Mouse (Mus musculus) midbrain, embryonic 16.5 days (tissue): Measurements from ENCODE around the gene Kir3dl2. TPM values are rescaled to one million over a fixed set of nuclear protein-coding genes. Genes with fewer than 3 reads are reported as not detected.
"Not testable (repeated sequence)": the region's sequence is repeated elsewhere in the genome, so short reads cannot be mapped to it uniquely, and the experiment has no call there.

Experiments
- ATAC-seq: fragments of 200-750 bp; cut with Nextera tagmentation; 2 replicates; pipeline ENCODE4 v1.8.0; 2017; ENCODE audit warnings: moderate TSS enrichment
- H3K27ac ChIP-seq: fragments of 300-500 bp; sonication (generic); 2 replicates; pipeline ENCODE4 v1.5.1; 2014; ENCODE audit warnings: mild to moderate bottlenecking, low read length, mixed read lengths
- H3K27me3 ChIP-seq: fragments of 300-500 bp; sonication (generic); 2 replicates; pipeline ENCODE4 v1.6.1; 2014; ENCODE audit warnings: low read depth, low read length, mixed read lengths; ENCODE audit not compliant: control insufficient read depth, insufficient read depth
- H3K36me3 ChIP-seq: fragments of 300-500 bp; sonication (generic); 2 replicates; pipeline ENCODE4 v1.6.1; 2014; ENCODE audit warnings: mild to moderate bottlenecking, low read length, moderate library complexity, mixed read lengths; ENCODE audit not compliant: control insufficient read depth, insufficient read depth
- H3K4me1 ChIP-seq: fragments of 300-500 bp; sonication (generic); 2 replicates; pipeline ENCODE4 v1.6.1; 2014; ENCODE audit warnings: mild to moderate bottlenecking, low read length, mixed read lengths; ENCODE audit not compliant: control insufficient read depth, insufficient read depth
- H3K4me2 ChIP-seq: fragments of 300-500 bp; sonication (generic); 2 replicates; pipeline ENCODE4 v1.6.1; 2014; ENCODE audit warnings: mild to moderate bottlenecking, low read length, mixed read lengths
- H3K4me3 ChIP-seq: fragments of 300-500 bp; sonication (generic); 2 replicates; pipeline ENCODE4 v1.5.1; 2014; ENCODE audit warnings: low read depth, mild to moderate bottlenecking, low read length, moderate library complexity, mixed read lengths
- H3K9ac ChIP-seq: fragments of 300-500 bp; sonication (generic); 2 replicates; pipeline ENCODE4 v1.6.1; 2014; ENCODE audit warnings: low read depth, low read length, mixed read lengths
- H3K9me3 ChIP-seq: fragments of 300-500 bp; sonication (generic); replicated peaks from 2 replicates; pipeline ENCODE4 v1.6.1; 2014; ENCODE audit warnings: mild to moderate bottlenecking, low read length, mixed read lengths; ENCODE audit not compliant: control insufficient read depth, poor library complexity, severe bottlenecking
- WGBS: fragments of 180-500 bp; shearing (Covaris S2); extraction: QIAGEN DNeasy Blood & Tissue Kit; methylation state at CpG from one replicate; pipeline ENCODE4 v1.1.7; 2014; 5-methylcytosine and 5-hydroxymethylcytosine counted together
- polyA plus RNA-seq: library from polyadenylated mRNA; unstranded; fragments of >200 nt; fragmentation: Nextera tagmentation; extraction: Ambion mirVana; gene quantifications from 2 replicates; pipeline ENCODE4 v1.2.1, GENCODE M21; 2015

Gene Kir3dl2
- 0.62 TPM in 2 replicates for polyA plus RNA-seq

- H3K4me1 ChIP-seq, H3K27me3 ChIP-seq, H3K36me3 ChIP-seq, H3K9ac ChIP-seq, H3K4me2 ChIP-seq, H3K27ac ChIP-seq, H3K4me3 ChIP-seq, H3K9me3 ChIP-seq: not testable (repeated sequence)
- ATAC-seq, result 0 out of 2 replicates have a peak, but pooled peaks have one; percentile 21
- 60% methylated on average over 1 of the region's 1 CpGs for WGBS
These were observed at the start of gene Kir3dl2 for GRCm38 (mm10) chrX:136543956-136544355. TSS of gene Kir3dl2 (minus strand) at chrX:136544056.

DNA sequence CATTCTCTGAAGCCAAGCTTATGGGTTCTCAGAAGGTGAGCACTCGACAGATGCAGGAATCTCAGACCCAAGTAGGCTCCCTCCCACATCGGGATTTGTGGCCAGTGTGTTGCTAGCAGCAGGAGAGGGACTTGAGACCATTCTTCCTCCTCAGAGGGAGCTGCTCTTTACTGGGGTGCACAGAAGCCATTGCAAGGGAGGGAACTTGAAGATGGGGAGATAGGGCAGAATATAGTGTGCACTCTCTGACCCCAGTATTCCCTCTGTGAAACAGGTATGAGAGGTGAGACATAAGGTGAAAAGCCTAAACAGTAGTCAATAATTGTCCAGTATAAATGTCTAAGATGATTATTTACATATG lies 47.0 kb upstream of the Kir3dl2 start:
- WGBS, result 6% methylated on average over 2 of the region's 2 CpGs

GRCm38 (mm10) chrX:136590199-136590896 lies 46.5 kb upstream of the Kir3dl2 start, which contains the start of gene Tceal3:
TSS of gene Tceal3 (plus strand) at chrX:136590842.
- H3K9ac ChIP-seq, result peak within 1 kb of the TSS; percentile 56
- no peaks in the 10 kb centered on the region for H3K9me3 ChIP-seq
- no peaks in the 10 kb centered on the region for H3K27me3 ChIP-seq
- H3K27ac ChIP-seq, result peak within 1 kb of the TSS; percentile 87
- peak within 1 kb of the TSS; percentile 36 for H3K4me3 ChIP-seq
- 23% methylated on average over 12 of the region's 12 CpGs for WGBS
- peak; percentile 98 for ATAC-seq
- H3K36me3 ChIP-seq, result no peaks in the 10 kb centered on the region
- peak within 1 kb of the TSS; percentile 45 for H3K4me2 ChIP-seq
- H3K4me1 ChIP-seq, result 0 out of 2 replicates have a peak, but pooled peaks cover 2% of the 10 kb centered on the region

More for the DNA sequence above, 47.0 kb upstream of the Kir3dl2 start:
- H3K36me3 ChIP-seq, result no peaks in the 10 kb centered on the region
- peak overlapping the region; percentile 36 for H3K4me3 ChIP-seq
- 0 out of 2 replicates have a peak, but pooled peaks cover 2% of the 10 kb centered on the region for H3K4me1 ChIP-seq
- H3K9ac ChIP-seq, result peak overlapping the region; percentile 56
- H3K4me2 ChIP-seq, result peak overlapping the region; percentile 45
- peak; percentile 83 for ATAC-seq
- peak overlapping the region; percentile 87 for H3K27ac ChIP-seq
- no peaks in the 10 kb centered on the region for H3K27me3 ChIP-seq
- H3K9me3 ChIP-seq, result no peaks in the 10 kb centered on the region

- WGBS, result 88% methylated on average over 1 of the region's 1 CpGs
- Histone ChIP-seq H3K9me3 (no peaks in the 10 kb centered on the region), H3K36me3 (no peaks in the 10 kb centered on the region), H3K4me3 (no peak overlapping the region), H3K27me3 (no peaks in the 10 kb centered on the region), H3K9ac (no peak overlapping the region), H3K4me1 (no peaks in the 10 kb centered on the region), H3K4me2 (no peak overlapping the region), H3K27ac (no peak overlapping the region)
- no peak for ATAC-seq
These were observed 40.8 kb upstream of the Kir3dl2 start for GRCm38 (mm10) chrX:136584617-136585016.

GRCm38 (mm10) chrX:136569094-136569493 lies 25.2 kb upstream of the Kir3dl2 start:
- ATAC-seq, H3K36me3 ChIP-seq, H3K9ac ChIP-seq, H3K4me3 ChIP-seq, H3K4me1 ChIP-seq, H3K9me3 ChIP-seq, H3K4me2 ChIP-seq, H3K27ac ChIP-seq, H3K27me3 ChIP-seq: not testable (repeated sequence)
- 92% methylated on average over 9 of the region's 9 CpGs for WGBS

GRCm38 (mm10) chrX:136517699-136518098 lies 26.2 kb downstream of the Kir3dl2 start, which contains the start of gene Kir3dl1:
TSS of gene Kir3dl1 (plus strand) at chrX:136517999.
- H3K4me2 ChIP-seq, H3K36me3 ChIP-seq, H3K9me3 ChIP-seq, H3K4me3 ChIP-seq, H3K27me3 ChIP-seq, ATAC-seq, H3K9ac ChIP-seq, H3K27ac ChIP-seq, H3K4me1 ChIP-seq: not testable (repeated sequence)
- 73% methylated on average over 4 of the region's 4 CpGs for WGBS

Other genes starting within 250 kb of the Kir3dl2 start
- gene Kir3dl1, start 26.1 kb downstream of the Kir3dl2 start, polyA plus RNA-seq, result not detected in 2 replicates
- 106 and 114 TPM in 2 replicates for gene Tceal3, start 46.8 kb upstream of the Kir3dl2 start, polyA plus RNA-seq
- 25.0 and 29.3 TPM in 2 replicates for gene Tceal1, start 163.9 kb upstream of the Kir3dl2 start, polyA plus RNA-seq
- gene Morf4l2, start 199.6 kb upstream of the Kir3dl2 start, polyA plus RNA-seq, result 612 and 639 TPM in 2 replicates
- not detected in 2 replicates for gene Glra4, start 236.1 kb upstream of the Kir3dl2 start, polyA plus RNA-seq